Mouse (Mus musculus) pancreas, adult 10 weeks (tissue): ENCODE results near the gene Gm13278. TPM values are rescaled to one million over a fixed set of nuclear protein-coding genes. Genes with fewer than 3 reads are reported as not detected.

Experiments used
- polyA plus RNA-seq: library from polyadenylated mRNA; stranded (reverse); fragments of 350-450 nt; fragmentation: Illumina TruSeq; extraction: RNeasy Lipid Tissue Mini Kit (QIAGEN cat#74804); gene quantifications from one replicate; pipeline ENCODE4 v1.2.3, GENCODE M21; 2015; ENCODE audit warnings: low read depth, low replicate concordance; ENCODE audit not compliant: insufficient read depth

Gm13278 gene
- polyA plus RNA-seq, result not detected

GRCm38 (mm10) chr4:88791250-88791649 is at the start of gene Gm13278:
Gene Gm13278 (plus strand): TSS chr4:88791550.

GRCm38 (mm10) chr4:88754818-88755340 is 36.5 kb upstream of the Gm13278 start, which contains the start of gene Gm13271:
Gene Gm13271 (plus strand): TSS chr4:88754868.

GRCm38 (mm10) chr4:88759610-88760268 is 31.6 kb upstream of the Gm13278 start, which contains the start of gene Gm13283:
Gene Gm13283 (plus strand): TSS chr4:88760119.

GRCm38 (mm10) chr4:88773534-88773933 is 17.8 kb upstream of the Gm13278 start, which contains the start of gene Gm13290:
Gene Gm13290 (plus strand): TSS chr4:88773834.

GRCm38 (mm10) chr4:88776622-88777021 is 14.7 kb upstream of the Gm13278 start, which contains the start of gene Gm13289:
Gene Gm13289 (plus strand): TSS chr4:88776922.

GRCm38 (mm10) chr4:88779550-88779949 is 11.8 kb upstream of the Gm13278 start, which contains the start of gene Gm13272:
Gene Gm13272 (plus strand): TSS chr4:88779850.

GRCm38 (mm10) chr4:88781831-88782230 is 9.5 kb upstream of the Gm13278 start, which contains the start of gene Ifnz:
Gene Ifnz (plus strand): TSS chr4:88782131.

GRCm38 (mm10) chr4:88785409-88785808 is 5.9 kb upstream of the Gm13278 start, which contains the start of gene Gm13276:
Gene Gm13276 (plus strand): TSS chr4:88785709.

GRCm38 (mm10) chr4:88788402-88788801 is 2.9 kb upstream of the Gm13278 start, which contains the start of gene Gm13277:
Gene Gm13277 (plus strand): TSS chr4:88788632.

GRCm38 (mm10) chr4:88793936-88794675 is 2.8 kb downstream of the Gm13278 start, which contains the start of gene Gm13275:
Gene Gm13275 (plus strand): TSS chr4:88794487.

GRCm38 (mm10) chr4:88797097-88797496 is 5.7 kb downstream of the Gm13278 start, which contains the start of gene Gm13279:
Gene Gm13279 (plus strand): TSS chr4:88797397.

GRCm38 (mm10) chr4:88799365-88799764 is 8.0 kb downstream of the Gm13278 start, which contains the start of gene Gm13285:
Gene Gm13285 (plus strand): TSS chr4:88799665.

GRCm38 (mm10) chr4:88802954-88803353 is 11.6 kb downstream of the Gm13278 start, which contains the start of gene Gm13287:
Gene Gm13287 (plus strand): TSS chr4:88803254.

GRCm38 (mm10) chr4:88805231-88805630 is 13.9 kb downstream of the Gm13278 start, which contains the start of gene Gm13288:
Gene Gm13288 (plus strand): TSS chr4:88805531.

GRCm38 (mm10) chr4:88815928-88816327 is 24.6 kb downstream of the Gm13278 start, which contains the start of gene Ifna7:
Gene Ifna7 (plus strand): TSS chr4:88816228.

GRCm38 (mm10) chr4:88819659-88820058 is 28.3 kb downstream of the Gm13278 start, which contains the start of gene Ifna11:
Gene Ifna11 (plus strand): TSS chr4:88819959.

GRCm38 (mm10) chr4:88827116-88827515 is 35.8 kb downstream of the Gm13278 start, which contains the start of gene Ifna6:
Gene Ifna6 (plus strand): TSS chr4:88827416.

GRCm38 (mm10) chr4:88835225-88835624 is 43.9 kb downstream of the Gm13278 start, which contains the start of gene Ifna5:
Gene Ifna5 (plus strand): TSS chr4:88835525.

GRCm38 (mm10) chr4:88841438-88841911 is 50.1 kb downstream of the Gm13278 start, which contains the start of gene Ifna4:
Gene Ifna4 (plus strand): TSS chr4:88841861.

